Mouse (Mus musculus) liver, postnatal 0 days (tissue): ENCODE results near the gene Ccdc155.

Source experiments
- CTCF ChIP-seq: sonication (generic); IDR thresholded peaks from 2 replicates; pipeline ENCODE4 v1.5.1; 2016; ENCODE audit warnings: antibody characterized with exemption, low read depth
- EP300 ChIP-seq: IDR thresholded peaks from 2 replicates; pipeline ENCODE4 v1.6.1; 2016; ENCODE audit warnings: antibody characterized with exemption, low read depth, mild to moderate bottlenecking

- TF ChIP-seq CTCF: no peak
- peak; percentile 11; the same call in 1 of the 2 replicates for TF ChIP-seq EP300
Measured at GRCm38 (mm10) chr7:45213708-45214107, 9.0 kb upstream of the Ccdc155 start.
